Mouse (Mus musculus): ENCODE data around the gene Tcf7l1.

GRCm38 (mm10) chr6:72777212-72777611, 11.8 kb downstream of the Tcf7l1 start:
- TF ChIP-seq POLR2A (IDR thresholded peaks at IDR 0.05; ENCODE audit: control insufficient read depth, extremely low read depth, insufficient read depth, low read length, poor library complexity) (no peak), CTCF (IDR thresholded peaks at IDR 0.05; ENCODE audit: borderline replicate concordance, control insufficient read depth, extremely low read depth, insufficient read depth, low read length, poor library complexity) (no peak)

Measured in thymus, adult 2 months (tissue).